In the genomic region with DNA sequence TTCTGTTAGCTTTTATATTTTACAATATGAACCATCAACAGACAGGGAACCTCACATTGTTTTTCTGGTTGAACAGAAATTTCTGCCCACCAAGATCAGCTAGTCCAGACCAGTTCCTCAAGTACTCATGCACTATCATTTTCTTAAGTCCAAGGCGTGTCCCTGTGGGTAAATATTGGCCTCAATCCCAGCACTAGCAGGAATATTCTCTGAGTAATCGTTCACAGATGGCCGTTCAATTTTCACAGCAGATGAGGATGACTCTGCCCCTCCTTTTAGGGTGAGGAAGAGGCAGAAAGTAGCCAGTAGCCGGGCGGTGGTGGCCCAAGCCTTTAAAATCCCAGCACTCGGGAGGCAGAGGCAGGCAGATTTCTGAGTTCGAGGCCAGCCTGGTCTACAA, we compare ENCODE assay signal across 11 mouse cellular contexts. TPM values are rescaled to one million over a fixed set of nuclear protein-coding genes. Genes with fewer than 3 reads are reported as not detected.
DNase-seq lines count a peak whose midpoint lies in the region; ATAC-seq and TF ChIP-seq lines count a peak whose summit lies in the region.
"Had no signal": no experiment of that assay in that cellular context is flagged by ENCODE, and none has a peak within 500 bp of the region (broad histone marks: within the 10 kb centered on the region; RNA-seq: fewer than 3 reads in every experiment).

No protein-coding gene starts in this region.

- 54% methylated on average over 7 of the region's 7 CpGs for WGBS in lung, adult 2 months
- WGBS in heart, postnatal 0 days, result 74% methylated on average over 7 of the region's 7 CpGs

- no peak for TF ChIP-seq POLR2A in lung, adult 2 months (IDR thresholded peaks at IDR 0.05; ENCODE audit: borderline replicate concordance, extremely low read depth, low read depth, low read length)
- TF ChIP-seq POLR2A in bone marrow macrophage, adult 2 months (IDR thresholded peaks at IDR 0.05; ENCODE audit: borderline replicate concordance, low read depth, low read length), result no peak

- no peak for TF ChIP-seq EP300 in heart, postnatal 0 days (IDR thresholded peaks at IDR 0.05; ENCODE audit: low read depth)

- DNase-seq in lung, adult 18-20 months, result peak; percentile 30 to 42
- DNase-seq in lung, adult 2 months, result no peak
- no peak for DNase-seq in heart, postnatal 0 days (ENCODE audit: low spot score)
- DNase-seq in frontal cortex, adult 2 months (ENCODE audit: extremely low spot score in 1 of 2, low spot score in 1 of 2), result no peak
- no peak for DNase-seq in retina, postnatal 1 day
- DNase-seq in c-Kit-positive CD71-positive TER-119-positive erythroid progenitor cells, embryonic 14.5 days (ENCODE audit: low spot score), result no peak
- DNase-seq: cerebellum, postnatal 25 days had no signal

- no peaks in the 10 kb centered on the region for H3K27me3 ChIP-seq in heart, postnatal 0 days (ENCODE audit: control insufficient read depth, insufficient read depth, low read length)

- peak overlapping the region; percentile 75 for H3K4me2 ChIP-seq in heart, postnatal 0 days (ENCODE audit: low read depth, low read length)

- peaks cover 3% of the 10 kb centered on the region; the same call in 1 of the 2 replicates for H3K4me1 ChIP-seq in lung, adult 2 months (ENCODE audit: control insufficient read depth, insufficient read depth, low read length)
- H3K4me1 ChIP-seq in bone marrow macrophage, adult 2 months (ENCODE audit: control insufficient read depth, insufficient read depth, low read length), result peaks cover 41% of the 10 kb centered on the region
- 0 out of 2 replicates have a peak, but pooled peaks cover 3% of the 10 kb centered on the region for H3K4me1 ChIP-seq in heart, postnatal 0 days (ENCODE audit: control insufficient read depth, insufficient read depth)

- peaks cover 18% of the 10 kb centered on the region for H3K36me3 ChIP-seq in heart, postnatal 0 days (replicated peaks; ENCODE audit: control insufficient read depth, insufficient read depth, low read length)

- no peak overlapping the region for H3K9ac ChIP-seq in heart, postnatal 0 days (replicated peaks; ENCODE audit: low read depth, low read length)

- H3K9me3 ChIP-seq in heart, postnatal 0 days (replicated peaks; ENCODE audit: control insufficient read depth, low read length), result no peaks in the 10 kb centered on the region

- peak overlapping the region; percentile 94 for H3K27ac ChIP-seq in bone marrow macrophage, adult 2 months (ENCODE audit: insufficient read depth, low read depth, low read length)
- no peak overlapping the region for H3K27ac ChIP-seq in heart, postnatal 0 days (ENCODE audit: low read depth)

- TF ChIP-seq CTCF in lung, adult 2 months (IDR thresholded peaks at IDR 0.05; ENCODE audit: insufficient read depth, low read length), result no peak
- TF ChIP-seq CTCF in bone marrow macrophage, adult 2 months (IDR thresholded peaks at IDR 0.05; ENCODE audit: low read depth, low read length), result no peak
- no peak for TF ChIP-seq CTCF in heart, postnatal 0 days (IDR thresholded peaks at IDR 0.05; ENCODE audit: low read depth)

- H3K4me3 ChIP-seq in lung, adult 2 months (replicated peaks; ENCODE audit: extremely low read depth, low read depth, low read length), result no peak overlapping the region
- peak overlapping the region; percentile 87 for H3K4me3 ChIP-seq in bone marrow macrophage, adult 2 months (ENCODE audit: insufficient read depth, low read length)
- H3K4me3 ChIP-seq in heart, postnatal 0 days (ENCODE audit: low read depth, low read length), result 0 out of 2 replicates have a peak overlapping the region, but pooled peaks have one; percentile 48

- no peak for ATAC-seq in heart, postnatal 0 days (ENCODE audit: insufficient read depth, low read depth)
- ATAC-seq in megakaryocyte progenitor cell, adult 5-6 weeks (replicated peaks; ENCODE audit: poor library complexity), result peak; percentile 11; the same call in 1 of the 2 replicates

RNA-seq across cellular contexts. Expression of a gene that starts 24.7 kb away (rescaled TPM):
- not detected in 2 replicates for polyA plus RNA-seq in lung, adult 2 months (2012; rRNA removed)
- not detected in 2 replicates for polyA plus RNA-seq in bone marrow macrophage, adult 2 months (2012; ENCODE audit: insufficient read depth, insufficient read length, missing spikeins)
- not detected in 2 replicates for total RNA-seq in heart, postnatal 0 days (2014; rRNA removed; ENCODE audit: low replicate concordance)
- 0.14 TPM in 1 of 2 replicates, not detected in the other for polyA plus RNA-seq in heart, postnatal 0 days (2015; fragmentation: Nextera tagmentation; extraction: Ambion mirVana)
- not detected in 2 replicates for total RNA-seq in megakaryocyte progenitor cell, adult 5-6 weeks (2015)
- total RNA-seq in megakaryocyte progenitor cell, adult 5-6 weeks (2017), result not detected in 2 replicates
- polyA plus RNA-seq in frontal cortex, adult 2 months (2012; rRNA removed), result 0.14 and 0.17 TPM in 2 replicates
- total RNA-seq: left cerebral cortex, postnatal 36 days had no signal
- polyA plus RNA-seq: hindbrain, embryonic 11.5 days had no signal

RNA-seq across cellular contexts. Expression of a gene that starts 29.6 kb away (rescaled TPM):
- polyA plus RNA-seq in lung, adult 2 months (2012; rRNA removed), result 1.4 and 2.8 TPM in 2 replicates
- 101 and 108 TPM in 2 replicates for polyA plus RNA-seq in bone marrow macrophage, adult 2 months (2012; ENCODE audit: insufficient read depth, insufficient read length, missing spikeins)
- total RNA-seq in heart, postnatal 0 days (2014; rRNA removed; ENCODE audit: low replicate concordance), result 8.4 and 9.3 TPM in 2 replicates
- 6.6 and 8.6 TPM in 2 replicates for polyA plus RNA-seq in heart, postnatal 0 days (2015; fragmentation: Nextera tagmentation; extraction: Ambion mirVana)
- total RNA-seq in megakaryocyte progenitor cell, adult 5-6 weeks (2015), result 193 and 210 TPM in 2 replicates
- total RNA-seq in megakaryocyte progenitor cell, adult 5-6 weeks (2017), result 232 and 248 TPM in 2 replicates
- 1.1 and 1.3 TPM in 2 replicates for polyA plus RNA-seq in frontal cortex, adult 2 months (2012; rRNA removed)

RNA-seq across cellular contexts. Expression of a gene that starts 58.0 kb away (rescaled TPM):
- not detected in 2 replicates for polyA plus RNA-seq in lung, adult 2 months (2012; rRNA removed)
- not detected in 2 replicates for polyA plus RNA-seq in bone marrow macrophage, adult 2 months (2012; ENCODE audit: insufficient read depth, insufficient read length, missing spikeins)
- not detected in 2 replicates for total RNA-seq in heart, postnatal 0 days (2014; rRNA removed; ENCODE audit: low replicate concordance)
- not detected in 2 replicates for polyA plus RNA-seq in heart, postnatal 0 days (2015; fragmentation: Nextera tagmentation; extraction: Ambion mirVana)
- total RNA-seq in megakaryocyte progenitor cell, adult 5-6 weeks (2015), result not detected in 2 replicates
- total RNA-seq in megakaryocyte progenitor cell, adult 5-6 weeks (2017), result not detected in 2 replicates
- not detected in 2 replicates for polyA plus RNA-seq in frontal cortex, adult 2 months (2012; rRNA removed)
- total RNA-seq: left cerebral cortex, postnatal 36 days had no signal
- polyA plus RNA-seq: hindbrain, embryonic 11.5 days had no signal

Comparison
In these comparisons a context has a peak if more than half of its experiments do, and no peak if none do; other contexts are left out.
1. DNase-seq: peak in lung, adult 18-20 months (2 of 2); none in lung, adult 2 months (single experiment), heart, postnatal 0 days (single experiment), frontal cortex, adult 2 months (0 of 2), retina, postnatal 1 day (single experiment) and c-Kit-positive CD71-positive TER-119-positive erythroid progenitor cells, embryonic 14.5 days (single experiment).
2. RNA of a gene that starts 29.6 kb away (polyA plus RNA-seq): 101 to 108 TPM in bone marrow macrophage, adult 2 months; 6.6 to 8.6 TPM in heart, postnatal 0 days, 1.4 to 2.8 TPM in lung, adult 2 months and 1.1 to 1.3 TPM in frontal cortex, adult 2 months; every median in the first group is over 10 times any median in the second.